Mouse (Mus musculus) liver, adult 2 months (tissue): ENCODE measurements at regions not wholly inside any gene's neighbourhood (a gene's known extent, or its start where the extent isn't known, plus 50 kb on each side); places are given as distances from the start of the nearest gene placed in this dataset.
A peak's percentile ranks its signal among the peaks of the same experiment; 100 is the strongest.

Experiments used
- DNase-seq: peaks from one replicate; pipeline ENCODE4 v3.0.0-alpha.2; 2011; ENCODE audit warnings: low read depth, low spot score; ENCODE audit errors: extremely low read depth
- H3K27ac ChIP-seq: fragments of 200-500 bp; replicated peaks from 2 replicates; pipeline ENCODE4 v1.5.1; 2012; ENCODE audit warnings: low read depth, mild to moderate bottlenecking, control low read depth, inconsistent platforms, low read length; ENCODE audit not compliant: insufficient read depth
- H3K27me3 ChIP-seq: fragments of 200-500 bp; 2 replicates; pipeline ENCODE4 v1.6.1; 2012; ENCODE audit warnings: mild to moderate bottlenecking, moderate library complexity, low read length, inconsistent platforms; ENCODE audit not compliant: control insufficient read depth, insufficient read depth
- H3K36me3 ChIP-seq: fragments of 200-500 bp; 2 replicates; pipeline ENCODE4 v1.6.1; 2012; ENCODE audit warnings: low read length, inconsistent platforms; ENCODE audit not compliant: control insufficient read depth, insufficient read depth
- H3K4me1 ChIP-seq: fragments of 200-500 bp; 2 replicates; pipeline ENCODE4 v1.6.1; 2011; ENCODE audit warnings: low read length; ENCODE audit not compliant: control insufficient read depth, insufficient read depth
- H3K4me3 ChIP-seq: fragments of 200-500 bp; 2 replicates; pipeline ENCODE4 v1.5.1; 2011; ENCODE audit warnings: low read depth, mild to moderate bottlenecking, control low read depth, low read length, moderate library complexity; ENCODE audit not compliant: insufficient read depth
- H3K79me2 ChIP-seq: fragments of 200-500 bp; 2 replicates; pipeline ENCODE4 v1.6.1; 2012; ENCODE audit warnings: inconsistent platforms, mild to moderate bottlenecking, low read length, moderate library complexity; ENCODE audit not compliant: control insufficient read depth, insufficient read depth
- H3K9ac ChIP-seq: fragments of 200-500 bp; 2 replicates; pipeline ENCODE4 v1.6.1; 2012; ENCODE audit warnings: low read depth, mild to moderate bottlenecking, control low read depth, inconsistent platforms, low read length
- CTCF ChIP-seq: fragments of 200-500 bp; IDR thresholded peaks from 2 replicates; pipeline ENCODE4 v1.5.1; 2011; ENCODE audit warnings: low read depth, low read length, control low read depth
- POLR2A ChIP-seq: fragments of 200-500 bp; IDR thresholded peaks from 2 replicates; pipeline ENCODE4 v1.6.1; 2011; ENCODE audit warnings: low read length, control low read depth; ENCODE audit not compliant: insufficient read depth; ENCODE audit errors: extremely low read depth
- WGBS: fragments of 180-500 bp; shearing (Covaris S2); methylation state at CpG from one replicate; pipeline ENCODE4 v1.1.7; 2018; 5-methylcytosine and 5-hydroxymethylcytosine counted together

GRCm38 (mm10) chr15:69350053-69350739, 2849.5 kb upstream of the Lrrc6 start:
- WGBS: 91% methylated on average over 7 of the region's 7 CpGs
- no peaks in the 10 kb centered on the region for H3K27me3 ChIP-seq
- H3K4me1 ChIP-seq: no peaks in the 10 kb centered on the region
- H3K9ac ChIP-seq: no peak overlapping the region
- no peaks in the 10 kb centered on the region for H3K36me3 ChIP-seq
- H3K27ac ChIP-seq: no peak overlapping the region
- TF ChIP-seq POLR2A (no peak), CTCF (no peak)
- DNase-seq: no peak
- H3K4me3 ChIP-seq: no peak overlapping the region
- H3K79me2 ChIP-seq: no peaks in the 10 kb centered on the region

GRCm38 (mm10) chr15:69346065-69346464, 2845.4 kb upstream of the Lrrc6 start:
- H3K36me3 ChIP-seq: no peaks in the 10 kb centered on the region
- H3K27ac ChIP-seq: no peak overlapping the region
- H3K4me3 ChIP-seq: no peak overlapping the region
- no peak for DNase-seq
- H3K27me3 ChIP-seq: no peaks in the 10 kb centered on the region
- no peak for TF ChIP-seq POLR2A
- no peak for TF ChIP-seq CTCF
- no peaks in the 10 kb centered on the region for H3K4me1 ChIP-seq
- H3K9ac ChIP-seq: no peak overlapping the region
- 67% methylated on average over 1 of the region's 1 CpGs for WGBS
- H3K79me2 ChIP-seq: no peaks in the 10 kb centered on the region

GRCm38 (mm10) chr15:69342759-69343158, 2842.0 kb upstream of the Lrrc6 start:
- Histone ChIP-seq H3K9ac (no peak overlapping the region), H3K27me3 (no peaks in the 10 kb centered on the region), H3K79me2 (no peaks in the 10 kb centered on the region), H3K36me3 (no peaks in the 10 kb centered on the region), H3K4me3 (no peak overlapping the region), H3K27ac (no peak overlapping the region), H3K4me1 (no peaks in the 10 kb centered on the region)
- 74% methylated on average over 2 of the region's 2 CpGs for WGBS
- DNase-seq: no peak
- TF ChIP-seq CTCF: no peak
- no peak for TF ChIP-seq POLR2A

- no peak for TF ChIP-seq POLR2A
- TF ChIP-seq CTCF: no peak
- WGBS: 61% methylated on average over 2 of the region's 2 CpGs
Measured at GRCm38 (mm10) chr15:69336491-69336890, 2835.8 kb upstream of the Lrrc6 start.

GRCm38 (mm10) chr15:69326537-69326936, 2825.8 kb upstream of the Lrrc6 start:
- Histone ChIP-seq H3K27me3 (no peaks in the 10 kb centered on the region), H3K79me2 (no peaks in the 10 kb centered on the region), H3K4me1 (no peaks in the 10 kb centered on the region), H3K9ac (no peak overlapping the region), H3K36me3 (no peaks in the 10 kb centered on the region), H3K4me3 (no peak overlapping the region), H3K27ac (no peak overlapping the region)
- peak; percentile 10 for DNase-seq
- TF ChIP-seq CTCF: peak; percentile 10; the same call in 1 of the 2 replicates
- no peak for TF ChIP-seq POLR2A

More at GRCm38 (mm10) chr15:69336491-69336890, 2835.8 kb upstream of the Lrrc6 start:
- no peaks in the 10 kb centered on the region for H3K4me1 ChIP-seq
- H3K27ac ChIP-seq: no peak overlapping the region
- H3K79me2 ChIP-seq: no peaks in the 10 kb centered on the region
- H3K9ac ChIP-seq: no peak overlapping the region
- H3K36me3 ChIP-seq: no peaks in the 10 kb centered on the region
- DNase-seq: no peak
- H3K27me3 ChIP-seq: no peaks in the 10 kb centered on the region
- H3K4me3 ChIP-seq: no peak overlapping the region

GRCm38 (mm10) chr15:69303100-69303499, 2802.4 kb upstream of the Lrrc6 start:
- Histone ChIP-seq H3K4me3 (no peak overlapping the region), H3K36me3 (no peaks in the 10 kb centered on the region), H3K79me2 (no peaks in the 10 kb centered on the region), H3K4me1 (no peaks in the 10 kb centered on the region; the same call in 1 of the 2 replicates), H3K9ac (no peak overlapping the region), H3K27me3 (no peaks in the 10 kb centered on the region), H3K27ac (no peak overlapping the region)
- WGBS: 60% methylated on average over 5 of the region's 5 CpGs
- no peak for DNase-seq
- TF ChIP-seq CTCF (no peak), POLR2A (no peak)
